Mouse (Mus musculus) adrenal gland, adult 8-10 months (tissue): ENCODE measurements at regions not wholly inside any gene's neighbourhood (a gene's known extent, or its start where the extent isn't known, plus 50 kb on each side); places are given as distances from the start of the nearest gene placed in this dataset.

Experiments used
- DNase-seq: peaks from one replicate; pipeline ENCODE4 v3.0.0; 2022

DNA sequence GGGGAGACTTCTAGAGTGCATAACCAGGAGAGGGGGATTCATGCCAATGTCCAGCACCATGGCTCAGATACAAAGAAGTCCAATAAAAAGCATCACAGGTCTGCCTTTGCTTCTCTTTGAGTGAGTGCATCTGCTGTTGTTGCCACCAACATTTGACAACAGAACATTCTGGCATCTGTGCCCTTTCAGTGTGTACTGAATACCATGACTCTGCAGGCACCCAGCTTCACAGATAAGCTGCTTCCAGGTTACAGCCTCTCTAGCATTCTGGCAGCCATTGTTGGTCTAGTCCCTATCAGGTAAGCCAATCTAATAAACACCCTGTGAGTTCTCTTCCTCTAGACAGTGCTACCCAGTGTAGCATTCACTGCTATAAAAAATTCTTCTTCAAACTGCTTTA is 160.4 kb upstream of the AI593442 start:
- DNase-seq: no peak

DNA sequence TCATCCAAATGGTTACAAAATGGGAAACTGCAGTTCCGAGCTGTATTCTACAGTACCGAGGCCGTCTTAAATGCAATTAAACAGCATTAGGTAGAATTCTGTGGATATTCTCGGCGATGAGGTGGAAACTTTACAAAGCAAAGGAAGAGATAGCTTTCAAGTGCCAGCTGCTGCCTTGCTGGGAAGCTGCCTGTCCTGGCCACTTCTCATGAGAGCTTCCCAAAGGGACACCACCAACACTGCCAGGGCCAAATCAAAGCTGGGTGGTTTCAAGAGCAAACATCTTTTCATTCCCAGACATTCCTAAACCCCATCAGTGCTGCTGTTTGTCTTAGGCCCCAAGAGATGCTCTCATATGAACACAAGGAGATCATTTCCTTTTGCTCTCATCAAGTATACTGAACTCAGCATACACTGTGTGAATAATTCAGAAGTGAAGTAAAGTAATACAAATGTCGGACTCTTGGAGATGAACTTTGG is 156.6 kb upstream of the AI593442 start:
- DNase-seq: no peak

DNA sequence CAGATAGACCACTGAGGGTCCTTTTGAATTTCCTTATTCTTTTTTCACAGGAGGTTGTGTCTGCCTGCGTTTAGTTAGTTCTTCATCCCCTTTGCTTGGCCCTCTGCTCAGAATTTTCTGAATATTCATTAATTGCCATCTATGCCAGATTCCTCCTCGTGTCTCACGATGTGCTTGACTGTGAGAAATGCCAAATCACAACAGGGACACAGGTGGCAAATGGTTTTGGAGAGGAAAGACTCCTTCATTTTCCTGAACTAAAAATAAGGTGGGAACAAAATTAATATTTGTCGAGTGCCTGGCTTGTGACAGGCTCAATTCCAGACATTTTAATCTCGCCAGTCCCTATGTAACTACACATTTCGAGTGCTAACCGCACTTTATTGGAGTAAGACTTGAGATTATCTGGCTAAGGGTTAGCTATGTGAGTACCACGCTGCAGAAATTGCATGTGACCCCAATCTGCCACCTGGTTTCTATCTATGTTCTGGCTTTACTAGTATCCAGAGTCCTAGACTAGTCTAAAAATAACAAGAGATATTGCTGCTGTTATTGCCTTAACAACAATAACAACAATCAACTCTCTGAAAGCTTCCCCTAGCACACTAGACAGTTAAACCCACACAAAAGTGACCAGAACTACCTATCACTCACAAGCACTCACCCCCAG is 156.0 kb upstream of the AI593442 start:
- DNase-seq: no peak

DNA sequence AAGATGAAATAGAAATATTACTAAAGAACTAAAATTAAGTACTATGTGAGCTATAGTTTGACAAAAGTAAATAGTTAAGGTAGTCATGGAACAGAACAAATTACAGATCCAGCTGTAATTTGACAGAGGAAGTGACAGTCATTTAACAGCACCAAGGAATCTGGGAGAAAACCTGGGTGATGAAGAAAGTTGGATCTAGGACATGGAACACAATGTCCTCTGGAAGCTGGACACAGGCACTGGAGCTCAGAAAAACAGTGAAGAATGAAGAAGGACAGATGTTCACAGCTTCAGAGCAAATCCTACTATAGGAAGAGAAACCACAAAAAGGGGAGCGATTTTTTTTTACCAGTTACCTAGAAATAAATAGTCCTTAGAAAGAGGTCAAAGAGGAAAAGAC is 147.2 kb upstream of the AI593442 start:
- no peak for DNase-seq

DNA sequence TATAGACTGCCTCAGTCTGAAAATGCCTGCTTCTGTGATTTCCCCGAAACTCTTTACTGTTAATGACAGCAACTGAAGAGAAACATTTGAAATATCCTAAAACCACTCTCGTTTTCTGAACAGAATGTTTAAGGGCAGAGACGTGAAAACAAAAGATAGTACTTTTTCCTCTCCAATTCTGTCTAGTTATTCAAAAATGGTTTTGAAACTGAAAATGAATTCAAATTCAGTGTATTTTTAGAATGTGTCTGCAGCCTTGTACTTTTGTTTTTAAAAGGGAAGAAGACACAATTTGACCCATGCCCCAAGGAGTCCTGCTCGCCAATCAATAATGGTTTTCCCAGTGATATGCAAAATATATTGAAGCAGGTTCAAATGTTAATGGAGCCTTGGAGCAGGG is 136.7 kb upstream of the AI593442 start:
- no peak for DNase-seq

DNA sequence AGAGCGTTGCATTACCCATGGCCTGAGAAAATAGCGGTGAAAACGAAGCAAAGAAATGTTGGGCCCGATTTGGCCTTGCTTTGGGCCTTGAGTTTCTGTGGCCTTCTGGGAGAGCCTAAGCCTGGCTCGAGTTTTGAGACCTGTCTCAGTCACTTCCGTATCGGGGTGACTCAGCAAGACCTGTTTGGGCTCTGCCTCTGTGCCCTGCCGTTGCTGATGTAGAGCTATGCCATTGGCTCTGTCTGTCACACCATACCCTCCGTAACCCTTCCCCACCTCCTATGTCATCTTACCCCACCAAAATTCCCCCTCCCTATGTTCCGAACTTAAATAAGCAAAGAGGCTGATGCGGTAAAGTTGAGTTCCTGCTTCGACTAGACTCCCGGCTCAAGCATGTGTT is 123.4 kb upstream of the AI593442 start:
- no peak for DNase-seq

DNA sequence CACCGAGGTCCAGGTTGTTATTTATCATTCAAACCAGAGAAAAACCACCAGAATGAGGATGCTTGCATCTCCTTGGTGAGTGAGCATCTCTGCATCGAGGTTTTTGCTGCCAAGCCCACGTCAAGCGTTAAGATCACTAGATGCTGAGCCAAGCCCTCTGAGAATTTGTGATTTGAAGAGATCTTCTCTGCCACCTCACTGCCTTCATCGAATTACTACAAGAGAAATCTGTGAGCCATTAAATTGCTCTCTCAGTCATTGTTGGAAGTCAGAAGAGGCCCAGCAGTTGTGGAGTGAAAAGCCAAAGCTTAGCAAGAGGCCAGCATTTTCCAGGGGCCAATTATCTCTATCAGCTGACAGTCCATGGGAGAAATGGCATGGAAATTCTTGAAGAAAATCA is 122.2 kb upstream of the AI593442 start:
- DNase-seq: no peak

DNA sequence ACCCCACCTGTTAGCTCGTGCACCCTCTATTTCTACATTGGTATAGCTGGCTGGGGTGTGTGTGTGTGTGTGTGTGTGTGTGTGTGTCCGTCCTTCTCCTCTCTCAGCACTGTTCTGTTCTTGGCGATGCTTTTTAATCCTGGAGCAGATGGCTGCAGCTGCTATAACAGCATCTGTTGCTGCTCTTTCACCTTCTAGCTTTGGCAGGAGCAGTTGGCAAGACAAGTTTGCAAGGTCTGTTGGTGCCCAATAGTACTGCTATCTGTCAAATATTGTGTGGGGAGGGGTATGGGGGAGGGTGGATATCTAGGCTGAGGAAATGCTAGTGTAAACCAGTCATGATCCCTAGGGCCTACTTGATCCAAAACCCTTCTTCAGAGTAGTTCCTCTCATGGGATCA is 120.9 kb upstream of the AI593442 start:
- DNase-seq: no peak

DNA sequence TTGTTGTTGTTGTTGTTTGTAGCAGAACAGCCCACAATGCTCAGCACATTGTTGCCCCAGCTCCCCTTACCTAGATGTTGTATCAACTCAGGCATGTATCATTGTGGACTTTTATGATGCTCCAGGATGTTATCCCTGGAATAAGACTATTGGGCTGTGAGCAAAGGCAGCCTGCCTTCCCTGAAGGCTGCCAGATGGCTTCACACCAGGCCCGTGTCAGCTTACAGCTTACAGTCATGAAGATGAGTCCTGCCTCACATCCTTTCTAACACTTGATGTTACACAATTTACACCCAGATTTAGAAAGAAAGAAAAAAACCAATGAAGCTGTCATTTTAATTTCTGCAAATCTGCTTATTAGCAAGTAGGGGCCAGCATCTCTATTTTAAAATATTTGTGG is 113.0 kb upstream of the AI593442 start:
- no peak for DNase-seq

DNA sequence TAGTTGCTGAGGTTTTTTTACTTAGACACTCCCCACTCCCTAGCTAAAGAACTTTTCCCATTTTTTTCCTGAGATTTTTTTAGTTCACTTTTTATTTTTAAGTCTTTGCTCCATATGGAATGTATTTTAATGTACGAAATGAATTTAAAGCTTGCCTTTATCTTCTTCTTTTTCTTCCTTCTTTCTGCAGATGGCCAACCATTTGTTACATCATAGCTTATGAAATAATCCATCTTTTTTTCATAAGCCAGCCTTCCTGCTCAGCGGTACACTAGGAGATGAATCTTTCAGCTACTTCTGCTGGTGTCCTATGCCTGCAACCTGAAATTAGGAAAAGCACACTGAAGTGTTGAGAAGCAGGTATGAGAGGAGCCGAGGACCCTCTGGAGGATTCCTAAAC is 102.9 kb upstream of the AI593442 start:
- no peak for DNase-seq

DNA sequence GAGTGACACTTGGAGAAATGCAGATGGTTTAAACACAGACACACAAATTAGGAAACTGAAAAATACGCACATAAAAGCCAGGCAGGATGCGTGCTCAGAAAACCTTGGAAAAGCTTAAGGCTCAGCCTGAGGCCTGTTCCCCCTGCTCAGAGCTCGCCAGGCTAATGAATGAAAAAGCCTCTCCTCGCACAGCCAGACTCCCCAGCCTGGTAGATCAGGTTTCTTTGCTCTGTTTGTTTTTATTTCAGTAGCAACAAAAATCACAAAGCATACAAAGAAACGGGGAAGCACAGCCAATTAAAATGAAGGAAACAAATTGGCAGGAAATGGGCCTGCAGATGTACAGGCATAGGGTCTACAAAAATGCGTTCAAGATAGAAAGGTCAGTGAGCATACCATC is 97.0 kb upstream of the AI593442 start:
- DNase-seq: no peak

DNA sequence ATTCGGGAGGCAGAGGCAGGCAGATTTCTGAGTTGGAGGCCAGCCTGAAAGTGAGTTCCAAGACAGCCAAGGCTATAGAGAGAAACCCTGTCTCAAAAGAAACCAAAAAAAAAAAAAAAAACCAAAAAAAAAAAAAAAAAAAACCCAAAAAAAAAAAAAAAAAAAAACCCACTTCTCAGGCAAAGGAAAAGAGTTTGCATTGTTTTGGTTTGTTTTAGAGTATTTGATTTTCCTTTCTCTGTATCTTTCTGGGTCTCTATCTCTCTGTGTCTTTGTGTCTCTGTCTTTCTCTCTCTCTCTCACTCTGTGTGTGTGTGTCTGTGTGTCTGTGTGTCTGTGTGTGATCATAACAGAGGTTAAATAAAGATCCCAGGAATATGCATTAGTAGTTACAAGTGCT is 95.7 kb upstream of the AI593442 start:
- no peak for DNase-seq

DNA sequence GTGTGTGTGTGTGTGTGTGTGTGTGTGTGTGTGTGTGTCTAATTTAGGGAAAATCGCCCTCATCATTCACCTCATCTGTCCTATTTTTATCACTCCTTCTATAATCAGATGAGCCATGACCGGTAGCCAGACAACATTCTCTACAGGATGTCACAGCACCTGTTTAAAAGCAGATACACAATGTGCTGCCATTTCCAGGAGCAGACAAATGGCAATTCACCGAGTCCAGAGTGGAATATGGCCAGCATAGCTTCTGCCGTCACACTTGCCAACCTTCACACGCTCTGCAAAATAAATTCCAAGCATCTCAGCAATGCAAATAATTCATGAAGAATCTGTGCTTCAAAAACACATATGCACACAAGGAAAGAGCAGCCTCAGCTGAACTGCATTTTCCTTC is 88.5 kb upstream of the AI593442 start:
- no peak for DNase-seq

DNA sequence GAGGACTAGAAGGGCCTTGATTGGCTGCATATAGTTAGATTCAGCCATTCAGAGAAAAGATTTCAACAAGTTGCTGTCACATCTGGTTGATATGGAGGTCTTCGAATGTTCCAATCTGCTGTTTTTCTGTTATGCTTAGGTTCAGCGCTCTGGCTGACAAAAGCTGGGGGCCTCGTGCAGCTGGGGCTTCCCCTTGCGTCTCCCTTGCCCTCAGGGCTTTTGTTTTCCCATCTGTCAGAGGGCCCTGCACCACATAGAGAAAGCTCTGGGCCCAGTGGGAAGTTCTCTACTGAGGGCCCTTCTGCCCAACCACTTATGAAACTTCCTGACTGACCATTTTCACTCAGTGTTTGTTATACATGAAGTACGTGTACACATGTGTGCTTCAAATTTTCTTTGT is 86.2 kb upstream of the AI593442 start:
- no peak for DNase-seq

DNA sequence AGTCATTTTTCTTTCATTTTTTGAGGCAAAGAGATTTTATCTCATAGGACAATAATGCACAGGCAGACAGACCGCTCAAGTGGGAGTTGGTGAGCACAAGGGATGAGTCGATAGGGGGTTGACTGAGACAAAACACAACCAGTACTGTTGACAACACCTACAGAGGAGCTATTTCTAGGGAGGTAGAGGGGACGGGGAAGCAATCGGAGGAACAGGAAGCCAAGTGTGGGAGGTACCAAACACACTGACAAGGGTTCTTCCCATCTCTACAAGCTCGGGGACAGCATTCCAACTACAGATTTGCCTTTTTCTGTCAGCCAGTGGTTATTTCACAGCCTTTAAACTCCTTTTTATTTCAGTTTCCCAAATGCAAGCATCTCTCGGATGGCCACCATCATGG is 83.3 kb upstream of the AI593442 start:
- no peak for DNase-seq

DNA sequence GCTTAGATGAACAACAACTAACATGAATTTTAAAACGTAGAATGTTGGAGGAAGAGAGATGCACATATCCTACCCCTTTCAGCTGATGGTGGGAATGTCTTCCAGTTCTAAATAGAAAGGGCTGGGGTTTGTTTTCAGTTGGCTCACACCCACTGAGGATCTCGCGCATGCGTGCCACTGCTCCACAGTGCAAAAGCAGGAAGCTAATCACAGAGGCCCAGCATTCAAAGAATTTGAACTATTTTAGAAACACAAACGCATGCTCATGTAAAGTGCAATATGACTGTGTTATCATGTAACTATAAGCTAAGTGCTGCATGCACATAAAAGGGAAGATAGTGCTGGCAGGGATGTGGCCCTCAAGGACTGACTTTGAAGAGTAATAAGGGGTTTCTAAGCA is 81.7 kb upstream of the AI593442 start:
- DNase-seq: no peak

DNA sequence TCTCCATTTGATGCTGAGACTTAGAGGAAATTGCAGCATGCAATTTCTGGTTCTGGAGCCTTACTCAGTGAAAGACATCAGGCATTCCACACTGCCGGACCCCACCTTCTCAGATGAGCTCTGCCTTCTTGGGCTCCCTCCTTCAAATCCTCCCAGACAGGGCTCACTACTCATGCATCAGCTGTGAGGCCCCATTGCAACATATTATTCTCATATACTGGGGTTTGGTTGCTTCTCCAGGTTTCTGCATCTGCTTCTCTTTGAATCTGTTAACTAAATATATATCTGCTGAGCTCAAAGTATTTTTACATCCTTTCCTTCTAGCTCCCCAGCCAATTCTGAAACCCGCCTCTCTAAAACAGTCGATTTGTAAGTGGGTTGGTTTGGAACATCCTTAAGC is 68.8 kb upstream of the AI593442 start:
- no peak for DNase-seq

DNA sequence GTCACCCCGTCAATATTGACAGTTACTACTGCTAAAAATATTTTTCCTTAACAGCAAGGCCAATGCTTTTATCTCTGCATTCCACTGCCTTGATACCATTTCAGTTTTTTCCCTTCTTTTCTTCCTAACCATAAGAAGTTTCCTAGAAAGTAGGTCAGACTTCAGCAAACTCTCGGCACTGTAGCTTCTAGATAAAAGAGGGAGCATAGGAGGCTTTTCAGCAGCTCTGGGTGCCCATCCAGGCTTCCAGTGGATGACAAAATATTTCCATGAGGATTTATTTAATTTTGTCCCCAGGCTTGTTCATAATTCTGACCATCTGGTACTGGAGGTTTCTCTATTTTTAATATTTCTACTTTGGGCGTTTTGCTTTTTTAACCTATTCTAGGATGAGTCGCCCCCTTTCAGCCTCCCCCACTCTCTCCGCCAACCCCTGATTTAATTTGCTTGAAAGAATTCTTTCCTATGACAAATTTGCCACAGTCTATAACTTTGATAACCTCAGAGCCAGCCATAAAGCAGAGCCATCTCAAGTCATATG is 59.0 kb upstream of the AI593442 start:
- DNase-seq: no peak
